Mouse (Mus musculus) CH12.LX (cell line): Measurements from ENCODE around the gene Pnpla8.

ENCODE experiments used
- CTCF ChIP-seq, 2 experiments: IDR thresholded peaks in 1 of 2; conservative IDR thresholded peaks in 1 of 2; 2 replicates each; pipeline ENCODE4 v1.5.1; 2011 to 2012; ENCODE audit warnings: low read depth in 2 of 2, low read length in 2 of 2, improper control_type of control experiment in 1 of 2, inconsistent platforms in 1 of 2, mild to moderate bottlenecking in 1 of 2, moderate library complexity in 1 of 2
- E2F4 ChIP-seq: IDR thresholded peaks from 2 replicates; pipeline ENCODE4 v1.6.1; 2011; ENCODE audit warnings: low read depth, low read length, improper control_type of control experiment; ENCODE audit not compliant: insufficient replicate concordance
- HCFC1 ChIP-seq: IDR thresholded peaks from 2 replicates; pipeline ENCODE4 v1.6.1; 2012; ENCODE audit warnings: low read depth, mild to moderate bottlenecking, inconsistent platforms, low read length, improper control_type of control experiment
- NRF1 ChIP-seq: IDR thresholded peaks from 2 replicates; pipeline ENCODE4 v1.6.1; 2014; ENCODE audit warnings: low read depth, mild to moderate bottlenecking, inconsistent platforms, low read length, improper control_type of control experiment, moderate library complexity
- PAX5 ChIP-seq: IDR thresholded peaks from 2 replicates; pipeline ENCODE4 v1.6.1; 2012; ENCODE audit warnings: low read length, inconsistent platforms, mixed read lengths
- POLR2A ChIP-seq: IDR thresholded peaks from 2 replicates; pipeline ENCODE4 v1.6.1; 2011; ENCODE audit warnings: low read depth, mild to moderate bottlenecking, improper control_type of control experiment, low read length
- RAD21 ChIP-seq: IDR thresholded peaks from 2 replicates; pipeline ENCODE4 v1.6.1; 2011; ENCODE audit warnings: low read depth, mild to moderate bottlenecking, low read length, improper control_type of control experiment, moderate library complexity
- USF1 ChIP-seq: IDR thresholded peaks from 2 replicates; pipeline ENCODE4 v1.6.1; 2014; ENCODE audit warnings: low read depth, mild to moderate bottlenecking, inconsistent platforms, low read length, improper control_type of control experiment
- USF2 ChIP-seq: conservative IDR thresholded peaks from 2 replicates; pipeline ENCODE4 v1.6.1; 2011; ENCODE audit warnings: low read depth, low read length, improper control_type of control experiment

GRCm38 (mm10) chr12:44346143-44346542 lies 125.0 kb downstream of the Pnpla8 start:
- TF ChIP-seq NRF1: no peak
- TF ChIP-seq USF1: no peak
- TF ChIP-seq USF2: no peak
- no peak for TF ChIP-seq CTCF (conservative IDR thresholded peaks at IDR 0.05 in 1 of 2, IDR thresholded peaks at IDR 0.05 in 1 of 2; ENCODE audit: low read depth in 2 of 2, low read length in 2 of 2)
- no peak for TF ChIP-seq E2F4
- no peak for TF ChIP-seq RAD21
- TF ChIP-seq PAX5: no peak
- no peak for TF ChIP-seq HCFC1
- no peak for TF ChIP-seq POLR2A
